Mouse (Mus musculus) urinary bladder, postnatal 4 days (tissue): Measurements from ENCODE around the gene Gm49776.
A peak's percentile ranks its signal among the peaks of the same experiment; 100 is the strongest.
"Not testable (repeated sequence)": the region's sequence is repeated elsewhere in the genome, so short reads cannot be mapped to it uniquely, and the experiment has no call there.

ENCODE experiments used
- DNase-seq, 2 experiments: peaks; one replicate each; pipeline ENCODE4 v3.0.0; 2021 to 2022; ENCODE audit warnings: low spot score in 2 of 2

Gene Gm49776

GRCm38 (mm10) chr16:18258221-18258620, at the start of gene Gm49776:
TSS of gene Gm49776 (minus strand) at chr16:18258321.
- DNase-seq = no peak

- DNase-seq = not testable (repeated sequence)
These were observed 31.5 kb upstream of the Gm49776 start for GRCm38 (mm10) chr16:18289614-18290013.

GRCm38 (mm10) chr16:18289067-18289588, 31.0 kb upstream of the Gm49776 start, which contains the start of gene Dgcr8:
TSS of gene Dgcr8 (minus strand) at chr16:18289246.
- peak; percentile 98 to 99 for DNase-seq

- peak in 1 of 2 experiments; percentile 79 for DNase-seq
These were observed 30.5 kb upstream of the Gm49776 start for GRCm38 (mm10) chr16:18288581-18289061.

- DNase-seq = no peak
These were observed 30.0 kb upstream of the Gm49776 start for GRCm38 (mm10) chr16:18288166-18288565.

- no peak for DNase-seq
These were observed 17.0 kb upstream of the Gm49776 start for GRCm38 (mm10) chr16:18275166-18275565.

GRCm38 (mm10) chr16:18268182-18268581, 10.1 kb upstream of the Gm49776 start:
- DNase-seq = no peak

GRCm38 (mm10) chr16:18265024-18265423, 6.9 kb upstream of the Gm49776 start:
- DNase-seq = no peak

- no peak for DNase-seq
These were observed 4.3 kb downstream of the Gm49776 start for GRCm38 (mm10) chr16:18253866-18254265.

GRCm38 (mm10) chr16:18252736-18253135, 5.4 kb downstream of the Gm49776 start:
- DNase-seq = no peak

- DNase-seq = no peak
These were observed 7.0 kb downstream of the Gm49776 start for GRCm38 (mm10) chr16:18250828-18251790.

- DNase-seq = no peak
These were observed 7.9 kb downstream of the Gm49776 start for GRCm38 (mm10) chr16:18250231-18250630.

- DNase-seq = peak in 1 of 2 experiments; percentile 45
These were observed 8.7 kb downstream of the Gm49776 start for GRCm38 (mm10) chr16:18249364-18249967.

GRCm38 (mm10) chr16:18248433-18249363, 9.4 kb downstream of the Gm49776 start, which contains the start of the genes Trmt2a and Ranbp1:
TSS of gene Trmt2a (plus strand) at chr16:18248679.
TSS of gene Ranbp1 (minus strand) at chr16:18248732.
- peak; percentile 98 to 99 for DNase-seq

- DNase-seq = no peak
These were observed 10.4 kb downstream of the Gm49776 start for GRCm38 (mm10) chr16:18247521-18248399.

GRCm38 (mm10) chr16:18241581-18241980, 16.5 kb downstream of the Gm49776 start:
- DNase-seq = no peak

GRCm38 (mm10) chr16:18236676-18237501, 21.2 kb downstream of the Gm49776 start:
- no peak for DNase-seq

- peak in 1 of 2 experiments; percentile 65 for DNase-seq
These were observed 22.6 kb downstream of the Gm49776 start for GRCm38 (mm10) chr16:18235389-18236065.
